Mouse (Mus musculus) CH12.LX (cell line): ENCODE measurements around the gene Gm20388.

Experiments
- CTCF ChIP-seq, 2 experiments: IDR thresholded peaks in 1 of 2; conservative IDR thresholded peaks in 1 of 2; 2 replicates each; pipeline ENCODE4 v1.5.1; 2011 to 2012; ENCODE audit warnings: low read depth in 2 of 2, low read length in 2 of 2, improper control_type of control experiment in 1 of 2, inconsistent platforms in 1 of 2, mild to moderate bottlenecking in 1 of 2, moderate library complexity in 1 of 2
- E2F4 ChIP-seq: IDR thresholded peaks from 2 replicates; pipeline ENCODE4 v1.6.1; 2011; ENCODE audit warnings: low read depth, low read length, improper control_type of control experiment; ENCODE audit not compliant: insufficient replicate concordance
- IRF4 ChIP-seq: IDR thresholded peaks from 2 replicates; pipeline ENCODE4 v1.6.1; 2014; ENCODE audit warnings: low read depth, mild to moderate bottlenecking, inconsistent platforms, low read length, improper control_type of control experiment
- MAX ChIP-seq: IDR thresholded peaks from 2 replicates; pipeline ENCODE4 v1.6.1; 2011; ENCODE audit warnings: low read length, improper control_type of control experiment
- POLR2A ChIP-seq: IDR thresholded peaks from 2 replicates; pipeline ENCODE4 v1.6.1; 2011; ENCODE audit warnings: low read depth, mild to moderate bottlenecking, improper control_type of control experiment, low read length
- SIN3A ChIP-seq: IDR thresholded peaks from 2 replicates; pipeline ENCODE4 v1.6.1; 2012; ENCODE audit warnings: low read length, improper control_type of control experiment, inconsistent platforms

DNA sequence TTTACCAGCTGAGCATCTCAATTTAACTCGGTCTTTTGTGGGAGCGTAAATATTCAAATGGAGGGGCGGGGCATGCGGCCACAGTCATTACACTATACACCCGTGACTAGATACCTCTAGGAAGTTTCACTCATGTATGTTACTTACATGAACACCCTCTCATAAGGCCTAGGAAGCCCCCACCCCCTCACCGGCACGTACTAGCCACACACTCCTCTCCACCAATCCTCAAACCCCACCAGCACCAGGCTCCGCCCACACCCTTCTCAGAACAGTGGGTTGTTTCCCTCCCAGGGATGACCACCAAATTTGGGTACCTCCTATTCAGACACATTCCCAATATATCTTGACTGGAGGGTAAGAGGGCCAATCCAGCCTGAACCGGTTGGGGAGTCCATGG lies 696.8 kb downstream of the Gm20388 start:
- no peak for TF ChIP-seq SIN3A
- TF ChIP-seq POLR2A, result no peak
- TF ChIP-seq CTCF (conservative IDR thresholded peaks at IDR 0.05 in 1 of 2, IDR thresholded peaks at IDR 0.05 in 1 of 2; ENCODE audit: low read depth in 2 of 2, low read length in 2 of 2), result no peak
- no peak for TF ChIP-seq MAX
- no peak for TF ChIP-seq E2F4
- TF ChIP-seq IRF4, result no peak
